Mouse (Mus musculus): ENCODE data around the gene Cxxc4.
"Not testable (repeated sequence)": the region's sequence is repeated elsewhere in the genome, so short reads cannot be mapped to it uniquely, and the experiment has no call there.

Gene Cxxc4

GRCm38 (mm10) chr3:134236414-134237112 is at the start of gene Cxxc4:
TSS of gene Cxxc4 (plus strand) at chr3:134236484.
- peak; percentile 5 for DNase-seq (ENCODE audit: low read depth, low spot score)

DNA sequence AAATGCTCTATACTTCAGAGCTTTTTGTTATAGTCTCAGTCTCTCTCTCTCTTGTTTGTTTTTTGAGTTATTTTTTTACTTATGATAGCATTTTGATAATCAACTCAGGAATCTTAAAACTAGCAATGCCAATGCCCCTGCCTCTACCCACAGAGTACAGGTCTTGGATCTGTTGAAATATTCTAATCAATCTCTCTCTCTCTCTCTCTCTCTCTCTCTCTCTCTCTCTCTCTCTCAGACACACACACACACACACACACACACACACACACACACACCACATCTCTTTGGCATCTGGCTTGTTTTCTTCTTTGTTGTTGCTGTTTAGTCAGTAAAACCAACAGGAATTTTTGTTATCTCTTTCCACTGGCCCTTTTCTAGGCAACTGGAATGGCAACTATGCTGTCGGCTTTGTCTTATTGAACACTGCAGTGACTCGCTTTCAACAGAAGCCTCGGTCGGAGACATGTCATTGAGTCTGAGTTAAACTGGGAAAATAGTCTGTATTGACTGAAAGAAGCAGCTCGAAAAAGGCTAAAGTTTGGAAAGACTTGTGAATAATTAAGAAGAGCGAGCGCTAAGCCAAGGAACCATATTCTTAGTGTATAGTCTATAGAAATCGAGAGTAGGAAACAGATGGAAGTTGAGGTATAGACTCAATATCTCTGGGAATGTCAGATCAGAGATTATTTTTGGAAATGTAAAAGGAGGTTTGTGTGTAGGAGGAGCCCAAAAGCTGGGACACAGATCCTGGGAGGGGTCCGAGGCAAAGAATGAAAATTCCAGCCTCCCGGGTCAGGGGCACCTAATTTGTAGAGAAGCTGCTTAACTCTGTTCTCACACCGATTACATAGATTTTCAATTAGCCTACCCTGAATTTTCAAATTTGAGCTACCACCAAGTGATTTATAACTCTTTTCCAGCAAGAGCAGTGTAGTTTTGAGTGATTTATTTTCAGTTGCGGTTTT is 47.0 kb upstream of the Cxxc4 start:
- DNase-seq (ENCODE audit: low read depth, low spot score) = no peak

- no peak for DNase-seq (ENCODE audit: low read depth, low spot score)
Observed at GRCm38 (mm10) chr3:134190046-134190445, 46.2 kb upstream of the Cxxc4 start.

- DNase-seq (ENCODE audit: low read depth, low spot score) = no peak
Observed at GRCm38 (mm10) chr3:134199892-134200291, 36.4 kb upstream of the Cxxc4 start.

DNA sequence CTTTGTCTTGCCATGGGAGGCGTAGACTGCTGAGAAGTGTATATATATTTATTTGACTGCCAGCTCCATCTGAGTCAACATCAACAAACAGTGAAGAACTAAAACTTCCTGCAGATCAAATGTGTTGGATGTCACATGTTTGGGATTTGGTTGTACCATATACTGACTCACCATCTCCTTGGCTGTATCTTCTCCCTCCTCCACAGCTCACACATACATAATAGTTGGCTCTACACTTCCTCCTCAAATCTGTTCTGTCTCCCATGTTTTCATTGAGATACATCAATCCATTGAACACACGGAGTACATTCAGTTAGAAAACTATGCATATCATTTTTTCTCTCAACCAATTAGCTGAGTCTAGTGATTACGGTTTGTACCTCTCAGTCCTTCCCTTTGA is 29.7 kb upstream of the Cxxc4 start:
- no peak for DNase-seq (ENCODE audit: low read depth, low spot score)

DNA sequence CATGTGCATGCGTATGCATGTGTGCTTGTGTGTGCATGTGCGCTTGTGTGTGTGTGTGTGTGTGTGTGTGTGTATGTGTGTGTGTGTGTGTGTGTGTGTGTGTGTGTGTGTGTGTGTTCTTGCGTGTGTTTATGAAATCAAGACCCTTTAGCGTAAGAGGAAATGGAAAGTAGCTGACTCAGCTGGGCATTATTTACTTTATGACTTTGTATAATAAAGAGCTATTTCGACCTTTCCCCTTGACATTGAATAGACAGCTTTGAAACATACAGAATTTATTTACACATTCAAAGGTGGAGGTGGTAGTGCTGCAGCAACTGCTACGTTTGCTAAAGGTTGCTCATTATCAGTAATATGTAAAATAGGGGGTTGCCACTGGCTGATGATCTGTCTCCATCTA is 25.3 kb upstream of the Cxxc4 start:
- no peak for DNase-seq (ENCODE audit: low read depth, low spot score)

DNA sequence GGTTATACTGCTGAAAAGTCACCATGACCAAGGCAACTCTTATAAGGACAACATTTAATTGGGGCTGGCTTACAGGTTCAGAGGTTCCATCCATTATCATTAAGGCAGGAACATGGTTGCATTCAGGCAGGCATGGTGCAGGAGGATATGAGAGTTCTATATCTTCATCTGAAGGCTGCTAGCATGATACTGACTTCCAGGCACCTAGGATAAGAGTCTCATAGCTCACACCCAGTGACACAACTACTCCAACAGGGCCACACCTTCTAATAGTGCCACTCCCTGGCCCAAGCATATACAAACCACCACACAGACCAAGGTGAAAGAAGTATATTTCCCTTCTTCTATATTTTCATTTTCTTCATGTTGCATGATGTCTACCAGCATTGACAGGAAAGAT is 16.4 kb upstream of the Cxxc4 start:
- DNase-seq (ENCODE audit: low read depth, low spot score) = not testable (repeated sequence)

GRCm38 (mm10) chr3:134221002-134221401 is 15.3 kb upstream of the Cxxc4 start:
- DNase-seq (ENCODE audit: low read depth, low spot score) = no peak

- no peak for DNase-seq (ENCODE audit: low read depth, low spot score)
Observed at GRCm38 (mm10) chr3:134222593-134222992, 13.7 kb upstream of the Cxxc4 start.

DNA sequence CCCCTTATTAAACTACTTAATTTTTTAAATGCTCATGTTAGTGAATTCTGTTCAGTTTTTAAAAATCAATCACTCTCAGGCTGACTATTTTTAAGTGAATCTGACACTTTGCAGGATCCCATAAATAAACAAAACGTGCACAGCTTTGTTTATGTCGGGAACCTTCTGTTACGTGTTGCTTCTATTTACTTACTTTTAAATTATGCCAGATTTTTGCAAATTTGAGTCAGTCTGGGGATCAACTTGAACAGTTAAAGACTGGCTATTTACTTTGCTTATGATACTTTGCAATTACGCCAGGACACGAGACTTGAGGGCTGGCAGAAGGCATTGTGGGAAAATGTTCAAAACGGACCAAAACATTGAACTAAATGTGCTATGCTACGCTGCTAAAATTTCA is 12.3 kb upstream of the Cxxc4 start:
- DNase-seq (ENCODE audit: low read depth, low spot score) = no peak

- no peak for DNase-seq (ENCODE audit: low read depth, low spot score)
Observed at GRCm38 (mm10) chr3:134225928-134226327, 10.4 kb upstream of the Cxxc4 start.

GRCm38 (mm10) chr3:134232753-134233152 is 3.5 kb upstream of the Cxxc4 start:
- no peak for DNase-seq (ENCODE audit: low read depth, low spot score)

- DNase-seq (ENCODE audit: low read depth, low spot score) = peak; percentile 81
Observed at GRCm38 (mm10) chr3:134235491-134236413, 532 bp upstream of the Cxxc4 start.

- no peak for DNase-seq (ENCODE audit: low read depth, low spot score)
Observed at GRCm38 (mm10) chr3:134237113-134237805, 975 bp downstream of the Cxxc4 start.

- DNase-seq (ENCODE audit: low read depth, low spot score) = peak; percentile 29
Observed at GRCm38 (mm10) chr3:134238621-134239310, 2.5 kb downstream of the Cxxc4 start.

- peak; percentile 50 for DNase-seq (ENCODE audit: low read depth, low spot score)
Observed at GRCm38 (mm10) chr3:134239321-134239970, 3.2 kb downstream of the Cxxc4 start.

- DNase-seq (ENCODE audit: low read depth, low spot score) = peak; percentile 54
Observed at GRCm38 (mm10) chr3:134239971-134240717, 3.9 kb downstream of the Cxxc4 start.

DNA sequence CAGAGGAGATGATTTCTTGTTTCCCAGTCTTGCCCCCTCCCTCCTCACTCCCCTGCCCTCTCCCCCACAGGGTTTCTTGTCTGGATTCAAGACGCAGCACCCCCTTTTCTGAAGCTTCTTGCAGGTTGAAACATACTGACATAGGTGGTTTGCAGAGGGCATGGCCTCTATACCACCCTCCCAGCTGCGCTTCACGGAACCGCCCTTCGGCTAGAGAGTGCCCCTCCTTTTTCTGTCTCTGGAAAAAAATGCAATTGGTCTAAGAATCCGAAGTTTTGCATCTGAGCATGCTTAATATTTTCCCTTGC is 4.4 kb downstream of the Cxxc4 start:
- DNase-seq (ENCODE audit: low read depth, low spot score) = no peak

GRCm38 (mm10) chr3:134243168-134243849 is 7.0 kb downstream of the Cxxc4 start:
- DNase-seq (ENCODE audit: low read depth, low spot score) = no peak
